Mouse (Mus musculus) c-Kit-positive CD71-positive TER-119-positive erythroid progenitor cells, embryonic 14.5 days (primary cell): ENCODE measurements around the gene Col8a2.
A peak's percentile ranks its signal among the peaks of the same experiment; 100 is the strongest.

Experiments used
- DNase-seq: peaks from one replicate; pipeline ENCODE4 v3.0.0-alpha.2; 2013; ENCODE audit warnings: low spot score

The Col8a2 gene

DNA sequence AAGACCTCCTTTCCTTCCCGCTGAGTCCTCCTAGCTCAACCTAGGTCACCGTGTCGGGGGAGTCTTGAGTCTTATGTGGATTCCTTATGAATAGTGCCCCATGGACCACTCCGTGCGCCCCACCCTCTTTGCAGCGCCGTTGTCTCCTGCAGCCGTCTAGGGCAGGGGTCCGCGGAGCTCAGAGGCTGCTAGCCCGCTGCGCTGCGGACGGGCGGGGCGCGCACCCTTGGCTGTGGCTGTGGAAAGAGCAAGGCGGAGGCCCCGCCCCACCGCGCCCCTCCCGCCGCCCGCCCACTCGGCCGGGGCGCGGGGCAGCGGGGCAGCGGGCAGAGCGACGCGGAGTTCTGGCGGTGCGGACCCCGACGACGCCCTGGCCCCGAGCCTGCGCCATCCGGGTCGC, at the start of gene Col8a2:
Col8a2 (plus strand) TSS at position 302 of the 400 bp plus-strand sequence.
- no peak for DNase-seq

DNA sequence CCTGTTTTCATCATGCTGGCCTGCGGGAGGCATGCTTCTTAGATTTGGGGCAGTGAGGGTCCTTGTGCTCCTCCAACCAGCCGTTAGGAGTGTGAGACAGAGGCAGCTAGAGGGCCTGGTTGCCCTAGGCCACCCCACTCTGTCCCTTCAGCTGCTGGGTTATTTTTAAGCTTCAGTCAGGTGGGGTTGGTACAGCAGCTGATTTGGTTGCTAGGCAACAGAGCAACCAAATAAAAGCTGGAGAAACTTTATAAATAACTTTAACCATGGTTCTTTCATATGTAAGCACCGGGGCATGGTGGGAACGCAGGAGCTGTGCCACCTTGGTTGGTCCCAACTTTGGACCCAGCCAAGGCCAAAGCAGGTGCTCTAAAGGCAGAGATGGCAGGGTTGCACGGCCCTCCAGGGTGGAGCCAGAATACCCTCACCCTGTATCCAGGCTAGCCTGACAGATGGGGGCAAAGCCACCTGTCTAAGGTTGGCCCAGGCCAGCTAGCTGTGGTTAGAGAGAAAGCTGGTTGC, 48.8 kb upstream of the Col8a2 start:
- DNase-seq = no peak

DNA sequence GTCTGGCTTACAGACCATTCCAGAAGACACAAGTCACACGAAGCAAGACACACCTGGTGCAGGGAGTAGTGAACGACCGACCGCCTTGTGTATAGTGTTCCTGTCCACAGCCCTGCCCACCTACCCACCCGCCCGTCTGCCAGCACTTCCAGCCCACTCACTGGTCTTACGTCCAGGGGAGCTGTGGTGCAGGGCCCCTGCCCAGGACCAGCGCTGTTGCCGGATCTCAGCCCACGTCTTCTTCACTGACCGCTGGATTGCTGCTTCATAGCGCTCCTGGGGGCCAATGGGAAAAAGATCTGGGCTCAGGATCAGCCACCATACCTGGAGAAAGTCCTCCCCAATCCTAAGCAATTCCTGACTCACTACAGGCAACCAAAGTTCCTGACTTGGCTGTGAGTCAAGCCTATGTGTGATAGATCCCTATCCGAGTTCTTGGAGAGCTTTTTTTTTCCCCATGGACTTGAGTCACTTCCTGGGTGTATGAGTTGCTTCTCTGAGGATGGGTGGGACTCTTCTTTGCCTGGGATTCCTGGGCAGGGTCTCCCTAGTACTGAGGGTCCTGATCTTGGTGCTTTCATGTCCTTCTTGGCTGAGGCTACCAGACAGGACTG, 46.6 kb upstream of the Col8a2 start:
- no peak for DNase-seq

DNA sequence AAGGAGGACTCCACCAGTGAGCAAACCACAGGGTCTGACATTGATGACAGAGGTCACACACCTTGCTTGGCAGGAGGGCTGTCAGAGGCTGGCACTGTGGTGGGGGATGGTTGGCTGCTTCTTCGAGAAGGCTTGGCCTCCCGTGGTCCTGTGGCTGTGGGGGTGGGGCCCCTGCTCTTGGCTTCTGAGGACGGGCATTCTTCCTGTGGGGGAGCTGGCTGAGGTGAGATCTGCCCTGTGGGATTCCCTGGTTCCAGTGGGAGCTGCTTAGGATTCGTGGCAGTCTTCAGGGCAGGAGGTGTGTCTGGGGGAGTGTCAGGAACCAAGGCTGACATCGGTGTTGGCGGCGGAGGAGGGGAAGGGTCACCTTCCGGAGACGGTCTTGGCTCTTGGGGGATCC, 44.6 kb upstream of the Col8a2 start:
- DNase-seq = no peak

GRCm38 (mm10) chr4:126242510-126242909, 44.1 kb upstream of the Col8a2 start:
- DNase-seq = no peak

- DNase-seq = no peak
Observed at GRCm38 (mm10) chr4:126246202-126246889, 40.2 kb upstream of the Col8a2 start.

GRCm38 (mm10) chr4:126248261-126248868, 38.2 kb upstream of the Col8a2 start:
- DNase-seq = no peak

DNA sequence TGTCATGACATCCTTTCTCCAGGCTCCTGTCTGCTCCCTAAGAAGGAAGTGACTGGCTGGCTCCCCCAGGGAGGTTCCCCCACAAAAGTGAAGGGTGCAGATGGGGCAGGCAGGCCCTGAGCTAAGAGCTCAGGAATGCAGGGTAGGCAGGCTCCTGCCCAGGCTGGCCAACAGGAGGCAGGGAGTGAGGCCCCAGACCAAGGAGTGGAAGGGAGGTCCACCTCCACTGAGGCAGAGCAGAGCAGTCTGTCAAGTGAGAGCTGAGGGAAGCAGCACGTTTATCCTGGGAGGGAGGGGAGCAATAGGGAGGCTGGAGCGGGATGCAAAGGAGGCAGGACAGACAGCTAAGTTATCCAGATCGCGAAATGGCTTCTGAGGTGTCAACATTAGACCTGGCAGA, 35.9 kb upstream of the Col8a2 start:
- DNase-seq = no peak

GRCm38 (mm10) chr4:126251655-126252254, 34.8 kb upstream of the Col8a2 start:
- no peak for DNase-seq

- DNase-seq = no peak
Observed at GRCm38 (mm10) chr4:126252411-126253237, 34.0 kb upstream of the Col8a2 start.

DNA sequence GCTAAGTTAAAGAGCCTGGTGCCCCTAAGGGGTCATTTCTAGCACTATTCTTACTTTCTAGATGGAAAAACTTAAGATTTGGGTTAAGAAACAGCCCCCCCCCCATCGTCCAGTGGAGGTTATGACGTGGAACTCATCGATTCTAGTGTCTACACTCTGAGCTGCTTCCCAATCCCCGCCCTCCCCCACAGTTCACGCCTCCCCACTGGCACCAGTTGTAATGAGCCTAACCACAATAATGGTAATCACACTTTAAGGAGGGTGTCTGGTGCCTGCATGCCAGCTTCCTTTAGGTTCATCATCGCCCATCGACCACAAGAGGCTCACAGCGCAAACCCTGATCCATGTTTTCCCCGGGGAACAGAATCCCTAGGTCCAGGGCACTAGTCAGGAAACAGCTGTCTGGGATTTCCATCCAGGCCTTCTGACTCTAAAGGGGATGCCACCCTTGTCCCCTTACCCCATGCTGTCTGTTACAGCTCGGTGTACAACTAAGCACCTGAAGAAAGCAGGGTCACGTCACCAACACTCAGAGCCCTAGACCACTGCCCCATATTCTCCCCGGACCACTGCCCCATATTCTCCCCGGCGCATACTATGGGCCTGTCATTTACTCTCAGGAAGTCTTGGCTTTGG, 32.8 kb upstream of the Col8a2 start:
- DNase-seq = no peak

- no peak for DNase-seq
Observed at GRCm38 (mm10) chr4:126254315-126255112, 32.1 kb upstream of the Col8a2 start.

- no peak for DNase-seq
Observed at GRCm38 (mm10) chr4:126255113-126256001, 31.2 kb upstream of the Col8a2 start.

DNA sequence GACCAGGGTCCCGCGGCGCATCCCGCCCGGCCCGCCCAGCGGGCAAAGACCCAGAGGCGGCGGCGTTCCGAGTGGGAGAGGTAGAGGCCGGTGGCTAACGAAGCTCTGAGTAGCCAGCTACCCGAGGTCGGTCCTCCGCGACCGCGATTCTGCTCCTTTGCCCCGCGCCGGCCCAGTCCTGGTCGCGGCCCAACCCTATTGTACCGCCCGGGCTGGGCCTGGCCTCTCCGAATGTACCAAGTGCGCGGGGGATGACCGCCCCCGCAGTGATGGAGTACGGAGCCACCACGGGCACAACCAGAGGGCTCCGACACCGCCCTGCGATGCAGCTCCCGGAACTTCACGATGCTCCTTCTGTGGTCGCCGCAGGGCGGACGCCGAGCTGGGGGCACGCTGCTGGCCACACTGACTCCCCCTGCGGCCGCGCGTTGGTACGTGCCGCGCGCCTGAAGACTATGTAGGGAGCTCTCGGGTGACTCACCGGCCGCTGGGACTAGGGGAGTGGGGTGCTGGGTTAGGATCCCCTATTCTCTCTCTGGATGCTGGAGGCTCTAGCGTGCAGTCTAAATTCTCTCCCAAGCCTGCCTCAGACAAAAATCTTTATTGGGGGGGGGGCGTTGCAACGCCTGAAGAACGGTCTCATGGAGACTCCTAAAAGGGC, 30.3 kb upstream of the Col8a2 start, which contains the start of gene Map7d1:
Map7d1 (minus strand) TSS at position 213 of the 661 bp plus-strand sequence.
- DNase-seq = peak; percentile 80

DNA sequence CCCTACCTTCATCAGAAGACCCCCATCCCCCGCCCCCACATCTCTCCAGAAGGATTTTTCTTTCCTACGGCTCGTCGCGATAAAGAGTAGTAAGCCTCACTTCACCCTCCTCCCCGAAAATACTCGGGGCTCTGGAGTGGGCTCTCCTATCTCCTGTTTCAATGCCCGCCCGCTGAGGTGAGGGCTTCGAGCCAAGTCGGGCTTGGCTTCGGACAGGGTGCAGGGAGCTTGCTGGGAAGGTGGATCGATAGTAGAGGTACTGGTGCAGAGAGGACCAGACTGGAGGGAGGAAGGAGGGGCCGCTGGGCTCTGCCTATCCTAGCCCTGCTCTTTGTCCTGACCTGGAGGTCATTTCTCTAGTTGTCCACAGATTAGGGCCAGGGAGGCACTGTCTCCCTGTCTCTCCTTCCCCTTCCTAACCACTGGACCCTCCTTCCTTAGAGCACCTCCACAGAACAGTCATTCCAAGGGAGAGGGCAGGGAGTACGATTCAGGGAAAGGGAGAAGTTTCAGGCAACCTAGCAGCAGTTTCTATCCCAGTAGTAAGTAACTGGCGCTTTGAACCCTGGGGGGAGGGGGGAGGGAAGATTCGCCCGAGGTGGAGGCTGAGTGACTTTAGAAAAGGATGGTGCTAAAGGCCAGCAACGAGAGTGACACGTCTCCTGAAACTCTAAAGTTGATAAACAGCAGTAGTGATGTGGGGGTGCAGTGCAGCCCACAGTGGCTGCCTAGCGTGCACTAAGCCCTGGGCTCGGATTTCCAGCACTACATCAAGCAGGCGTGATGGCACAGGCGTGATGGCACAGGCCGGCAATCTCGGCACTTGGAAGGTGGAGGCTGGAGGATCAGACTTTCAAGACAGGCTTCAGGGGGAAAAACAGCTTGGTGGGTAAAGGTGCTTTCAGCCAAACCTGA, 29.4 kb upstream of the Col8a2 start:
- DNase-seq = no peak

GRCm38 (mm10) chr4:126259063-126259462, 27.5 kb upstream of the Col8a2 start:
- no peak for DNase-seq

DNA sequence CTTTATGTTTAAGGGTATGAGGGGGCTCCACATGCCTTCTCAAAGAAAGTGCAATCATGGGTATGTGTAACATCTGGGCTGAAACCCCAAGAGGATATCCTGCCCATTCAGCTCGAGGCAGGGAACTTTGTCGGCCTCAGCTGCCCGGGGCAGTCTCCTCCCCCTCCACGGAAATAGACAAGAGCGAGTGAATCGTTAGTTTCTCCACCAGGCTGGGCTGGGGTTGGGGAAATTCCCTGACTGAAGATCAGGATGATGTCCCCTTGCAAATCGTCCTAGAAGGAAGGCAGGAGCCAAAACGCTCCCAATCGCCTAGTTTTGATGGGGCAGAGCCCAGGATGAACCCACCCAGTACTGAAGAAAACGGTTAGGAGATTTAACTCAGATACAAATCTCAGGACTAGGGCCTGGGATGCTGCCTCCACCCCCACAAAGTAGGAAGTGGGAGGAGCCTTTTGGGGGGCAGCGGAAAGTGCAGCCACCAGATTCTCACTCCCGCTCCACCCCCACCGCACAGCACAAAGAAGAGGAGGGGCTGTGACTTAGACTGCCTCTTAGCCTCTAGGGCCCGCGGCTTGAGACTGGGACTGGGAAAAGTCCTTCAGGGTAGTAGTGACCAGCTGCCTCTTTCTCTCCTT, 27.0 kb upstream of the Col8a2 start:
- DNase-seq = peak; percentile 30
